Mouse (Mus musculus) thymus, adult 2 months (tissue): Measurements from ENCODE around the gene P3h4.

Source experiments
- CTCF ChIP-seq: fragments of 200-500 bp; IDR thresholded peaks from 2 replicates; pipeline ENCODE4 v1.5.1; 2012; ENCODE audit warnings: mild to moderate bottlenecking, control low read depth, low read length, moderate library complexity, borderline replicate concordance; ENCODE audit not compliant: control insufficient read depth, poor library complexity, insufficient read depth; ENCODE audit errors: extremely low read depth
- POLR2A ChIP-seq: fragments of 200-500 bp; IDR thresholded peaks from 2 replicates; pipeline ENCODE4 v1.6.1; 2012; ENCODE audit warnings: mild to moderate bottlenecking, low read length, control low read depth, moderate library complexity; ENCODE audit not compliant: control insufficient read depth, poor library complexity, insufficient read depth; ENCODE audit errors: extremely low read depth

- TF ChIP-seq CTCF (no peak), POLR2A (no peak)
Observed at GRCm38 (mm10) chr11:100441797-100442196, 27.2 kb upstream of the P3h4 start, which contains the start of the genes Nt5c3b and Klhl10.
